Mouse (Mus musculus): ENCODE measurements around the gene St8sia1.

Gene St8sia1

GRCm38 (mm10) chr6:142858937-142859336 lies 105.3 kb downstream of the St8sia1 start:
- no peak for DNase-seq

- no peak for DNase-seq
Measured at GRCm38 (mm10) chr6:142856258-142856874, 107.9 kb downstream of the St8sia1 start.

- no peak for DNase-seq
Measured at GRCm38 (mm10) chr6:142855761-142856160, 108.5 kb downstream of the St8sia1 start.

DNA sequence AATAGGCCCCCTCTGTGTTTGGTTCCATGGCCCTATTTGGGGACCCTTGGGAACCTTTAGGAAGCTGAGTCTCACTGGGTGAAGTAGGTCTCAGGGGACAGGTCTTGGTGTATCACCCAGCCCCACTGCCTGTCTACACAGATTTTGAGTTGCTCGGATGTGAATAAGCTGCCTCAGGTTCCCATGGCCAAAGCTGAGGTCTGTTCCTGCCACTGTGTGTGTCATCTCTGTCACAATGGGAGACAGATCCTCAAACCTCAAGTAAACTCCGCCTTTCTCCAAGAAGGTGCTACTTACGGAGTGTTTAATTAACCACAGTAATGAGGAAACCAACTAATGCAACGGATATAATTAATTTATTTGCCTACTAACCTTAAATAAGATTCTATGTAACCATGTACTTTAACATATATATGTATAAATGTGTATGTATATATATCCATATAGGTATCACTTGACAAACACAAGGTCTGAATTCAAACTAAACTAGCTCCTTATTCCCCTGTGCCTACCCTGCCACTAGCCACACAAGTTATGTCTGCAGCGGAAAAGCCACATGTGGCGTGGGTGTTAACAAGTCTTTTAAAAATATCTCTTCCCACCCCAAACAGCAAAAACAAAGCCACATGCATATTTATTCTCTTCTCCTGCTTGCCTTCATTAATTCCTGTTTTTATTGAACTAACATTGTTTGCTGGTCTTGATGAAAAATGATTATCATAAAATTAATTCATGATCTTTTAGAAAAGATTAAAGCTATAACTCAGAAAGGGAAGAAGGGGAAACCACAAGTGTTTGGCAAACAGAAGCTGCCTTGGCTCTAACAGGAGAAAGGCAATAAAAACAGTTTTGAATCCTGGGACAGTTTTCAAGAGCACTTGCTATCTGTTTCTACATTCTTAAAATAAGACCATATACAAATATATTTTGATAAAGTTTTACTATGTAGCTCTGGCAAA lies 111.6 kb downstream of the St8sia1 start:
- no peak for DNase-seq

DNA sequence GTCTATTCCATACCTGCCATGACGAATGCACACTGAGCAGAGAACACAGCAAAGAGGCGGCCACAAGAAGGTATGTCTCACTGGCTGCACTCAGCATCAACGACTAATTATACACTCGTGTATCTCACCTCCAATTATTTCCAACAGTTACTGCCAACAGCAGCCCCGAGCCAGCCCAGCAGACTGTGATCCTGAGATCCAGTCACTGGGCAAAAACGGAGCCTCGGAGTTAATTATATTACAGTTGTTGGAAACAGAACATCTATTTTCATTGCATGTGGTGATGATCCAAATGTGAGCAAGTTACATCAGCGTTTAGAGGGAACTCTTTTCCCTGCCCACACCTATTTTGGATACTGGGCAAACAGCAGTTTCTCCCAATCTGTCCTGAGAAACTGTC lies 113.8 kb downstream of the St8sia1 start:
- DNase-seq, result no peak

DNA sequence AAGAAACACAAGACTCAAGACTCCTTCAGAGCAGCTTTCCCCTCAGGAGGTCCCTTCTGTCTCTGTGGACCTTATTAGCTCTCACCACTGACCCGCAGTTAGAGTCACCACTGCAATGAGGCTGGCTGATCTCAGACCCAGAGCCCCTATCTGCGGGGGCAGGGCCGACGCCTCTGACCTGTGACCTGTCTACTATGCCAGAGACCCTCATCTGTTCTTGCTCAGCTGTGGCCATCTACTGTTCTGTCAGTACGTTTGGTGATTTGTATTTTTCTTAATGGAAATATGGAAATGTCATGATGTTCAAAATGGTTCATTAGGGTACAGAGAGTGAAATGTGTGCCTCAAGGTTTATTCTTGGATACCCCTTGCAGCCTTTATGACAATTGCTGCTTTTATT lies 114.9 kb downstream of the St8sia1 start:
- no peak for DNase-seq

GRCm38 (mm10) chr6:142847914-142848674 lies 116.2 kb downstream of the St8sia1 start:
- DNase-seq, result no peak

DNA sequence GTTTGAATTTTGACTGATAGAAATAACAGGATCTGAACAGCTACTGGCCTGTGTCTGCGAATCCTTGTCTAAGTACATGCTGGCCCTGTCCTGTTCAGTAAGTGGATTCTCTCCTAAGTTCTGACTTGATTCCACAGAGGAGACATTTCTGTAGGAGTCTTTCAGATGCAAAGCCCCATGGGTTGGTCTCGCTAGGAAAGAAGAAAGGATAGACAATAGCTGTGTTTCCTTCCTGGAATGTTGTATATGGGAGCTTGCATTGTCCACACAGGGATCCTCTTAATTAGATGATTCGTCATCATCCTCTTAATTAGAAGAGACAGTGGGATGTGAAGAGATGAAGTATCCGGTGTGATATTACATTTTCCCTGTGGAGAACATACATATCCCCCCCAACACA lies 117.4 kb downstream of the St8sia1 start:
- no peak for DNase-seq

GRCm38 (mm10) chr6:142845066-142845465 lies 119.2 kb downstream of the St8sia1 start:
- no peak for DNase-seq

- DNase-seq, result no peak
Measured at GRCm38 (mm10) chr6:142844061-142844460, 120.2 kb downstream of the St8sia1 start.

DNA sequence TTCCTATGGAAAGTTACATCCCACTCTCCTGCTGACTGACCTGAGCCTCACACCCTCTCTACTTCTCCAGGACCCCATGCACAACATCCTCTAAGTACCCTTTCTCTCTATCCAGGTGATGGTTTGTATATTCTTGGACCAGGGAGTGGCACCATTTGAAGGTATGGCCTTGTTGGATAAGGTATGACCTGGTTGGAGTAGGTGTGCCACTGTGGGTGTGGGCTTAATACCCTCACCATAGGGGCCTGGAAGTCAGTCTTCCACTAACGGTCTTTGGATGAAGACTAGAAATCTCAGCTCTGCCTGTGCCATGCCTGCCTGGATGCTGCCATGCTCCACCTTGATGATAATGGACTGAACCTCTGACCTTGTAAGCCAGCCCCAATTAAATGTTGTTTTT lies 125.8 kb downstream of the St8sia1 start:
- DNase-seq, result no peak

GRCm38 (mm10) chr6:142837326-142837725 lies 126.9 kb downstream of the St8sia1 start:
- DNase-seq, result no peak

DNA sequence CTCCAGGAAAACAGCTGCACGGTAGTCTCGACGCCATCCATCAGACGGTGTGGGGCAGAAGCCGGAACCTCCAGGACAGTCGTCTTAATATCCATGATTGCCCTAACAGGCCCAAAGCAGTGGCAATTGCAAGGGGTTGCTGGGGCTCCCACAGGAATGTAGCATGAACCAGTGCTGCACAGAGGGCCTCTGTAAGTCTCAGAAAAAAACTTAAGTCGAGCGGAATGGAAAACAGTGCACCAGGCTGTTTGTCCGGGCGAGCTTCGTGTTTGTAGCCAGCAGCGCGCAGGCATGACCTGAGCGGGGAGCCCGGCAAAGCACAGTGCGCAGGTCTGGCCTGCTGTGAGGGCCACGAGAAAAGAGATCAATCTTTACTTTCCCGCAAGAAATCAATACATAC lies 128.5 kb downstream of the St8sia1 start:
- no peak for DNase-seq

DNA sequence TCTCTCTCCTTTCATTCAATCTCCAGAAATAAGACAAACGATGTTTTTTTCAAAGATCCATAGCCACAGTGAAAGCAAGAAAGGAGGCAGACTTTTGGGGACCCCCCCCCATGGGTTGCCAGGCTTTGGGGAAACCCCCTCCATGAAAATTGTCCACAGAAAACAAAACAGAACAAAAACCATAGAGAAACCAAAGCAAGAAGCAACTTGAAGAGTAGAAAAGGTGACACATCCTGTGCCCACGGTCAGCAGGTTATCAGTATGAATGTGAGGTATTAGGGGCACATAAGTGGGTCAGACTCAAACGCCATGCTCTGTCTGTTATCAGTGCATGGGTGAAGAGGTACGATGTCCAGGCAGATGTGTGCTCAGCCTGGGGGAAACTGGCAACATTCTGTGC lies 129.3 kb downstream of the St8sia1 start:
- DNase-seq, result no peak

- no peak for DNase-seq
Measured at GRCm38 (mm10) chr6:142831706-142832105, 132.5 kb downstream of the St8sia1 start.

DNA sequence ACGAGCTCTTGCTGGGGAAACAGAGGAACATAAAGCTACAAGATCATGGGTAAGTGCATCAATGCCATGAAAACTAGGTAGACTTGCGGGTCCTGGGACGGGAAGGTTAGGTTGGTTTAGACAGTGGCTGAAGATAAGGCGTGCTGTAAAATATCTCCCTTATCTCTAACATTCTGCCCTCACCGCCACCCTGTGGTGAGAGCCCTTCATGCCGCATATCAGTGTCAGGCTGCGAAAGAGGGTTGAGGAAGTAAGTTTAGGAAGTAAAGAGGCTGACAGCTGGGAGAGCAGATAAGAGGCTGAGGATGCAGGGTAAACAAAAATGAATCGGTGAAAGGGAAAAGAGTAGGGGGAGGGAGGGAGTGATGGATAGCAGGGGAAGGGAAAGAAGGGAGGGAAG lies 133.0 kb downstream of the St8sia1 start:
- DNase-seq, result no peak

DNA sequence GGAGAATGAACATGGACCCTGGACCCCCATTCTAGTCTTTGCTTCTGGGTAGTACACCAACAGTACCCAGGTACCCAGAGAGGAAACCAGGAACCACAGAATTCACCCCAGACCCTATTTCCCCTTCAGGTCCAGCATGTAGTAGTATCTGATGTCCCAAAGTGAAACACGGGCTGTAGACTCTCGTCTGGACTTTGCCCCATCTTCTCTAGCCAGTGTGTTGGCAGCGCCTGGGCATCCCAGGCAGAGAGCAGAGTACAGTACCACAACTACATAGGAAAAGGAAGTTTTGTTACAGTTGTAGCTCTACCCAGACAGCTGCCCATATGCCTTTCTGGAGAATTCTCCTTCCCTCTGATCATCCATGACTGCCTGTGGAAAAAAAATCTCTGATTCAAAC lies 134.0 kb downstream of the St8sia1 start:
- no peak for DNase-seq

GRCm38 (mm10) chr6:142825449-142825848 lies 138.8 kb downstream of the St8sia1 start:
- no peak for DNase-seq

- no peak for DNase-seq
Measured at GRCm38 (mm10) chr6:142823008-142823787, 141.1 kb downstream of the St8sia1 start.

DNA sequence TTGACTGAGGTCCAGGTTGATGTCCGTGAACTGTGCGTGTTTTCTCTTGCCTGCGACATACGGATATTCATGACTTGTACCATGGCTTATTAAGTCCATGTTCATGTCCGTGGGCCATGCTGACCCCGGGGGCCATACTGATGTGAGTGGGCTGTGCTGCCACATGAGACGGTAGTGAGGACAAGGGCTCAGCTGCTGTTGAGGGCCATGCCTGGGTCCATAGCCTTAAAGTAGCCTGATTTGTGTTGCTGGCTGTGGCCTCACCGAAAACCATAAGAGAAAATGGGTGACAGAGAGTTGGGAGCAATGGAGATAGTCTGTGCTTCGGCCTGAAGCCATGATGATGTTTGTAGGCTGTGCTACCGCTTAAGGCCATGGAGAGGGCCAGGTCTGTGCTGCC lies 145.9 kb downstream of the St8sia1 start:
- DNase-seq, result no peak

DNA sequence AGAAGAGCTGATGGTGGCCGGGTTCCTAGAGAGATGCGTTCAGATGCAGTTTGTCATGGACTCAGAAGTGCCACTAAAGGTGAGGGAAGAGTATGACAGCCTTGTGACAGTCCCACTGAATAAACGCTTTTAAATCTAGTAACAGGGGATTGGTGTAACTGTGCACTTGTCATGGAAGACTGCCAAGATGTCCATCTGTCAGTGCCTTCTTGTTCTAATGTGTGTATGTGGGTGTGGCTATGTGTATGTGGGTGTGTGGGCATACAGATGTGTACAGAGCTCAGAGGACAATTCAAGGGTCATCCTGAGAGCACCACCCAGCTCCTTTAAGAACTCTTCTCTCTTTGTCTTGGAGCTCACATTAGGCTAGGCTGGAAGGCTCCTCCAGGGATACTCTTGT lies 148.7 kb downstream of the St8sia1 start:
- DNase-seq, result no peak

GRCm38 (mm10) chr6:142814495-142814921 lies 149.7 kb downstream of the St8sia1 start:
- DNase-seq, result peak; percentile 79

DNA sequence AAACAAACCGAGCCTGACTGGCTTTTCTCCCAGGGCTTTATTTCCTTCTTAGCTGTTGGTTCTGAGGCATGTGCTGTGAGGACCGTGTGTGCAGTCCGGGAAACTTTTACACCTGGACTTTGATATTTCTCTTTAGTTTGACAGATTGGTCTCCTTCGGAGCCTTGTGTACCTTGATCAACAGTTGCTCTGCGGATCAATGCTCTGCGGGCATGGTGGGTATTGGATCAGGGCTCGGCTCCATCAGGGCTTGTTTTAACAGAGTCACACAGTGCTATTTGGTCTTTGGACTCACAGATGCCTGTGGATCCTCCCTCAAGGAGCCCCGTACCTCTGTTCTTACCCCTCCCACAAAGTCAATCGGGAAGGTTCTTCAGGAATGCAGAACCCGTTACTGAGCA lies 150.2 kb downstream of the St8sia1 start:
- DNase-seq, result no peak

Measured in cerebellum, adult 11 months (tissue).